Mouse (Mus musculus): ENCODE measurements at regions not wholly inside any gene's neighbourhood (a gene's known extent, or its start where the extent isn't known, plus 50 kb on each side); places are given as distances from the start of the nearest gene placed in this dataset.
A peak's percentile ranks its signal among the peaks of the same experiment; 100 is the strongest.

- Histone ChIP-seq H3K27me3 (ENCODE audit: control insufficient read depth, insufficient read depth, low read length) (no peaks in the 10 kb centered on the region), H3K36me3 (ENCODE audit: control insufficient read depth, insufficient read depth, low read length) (no peaks in the 10 kb centered on the region), H3K9ac (ENCODE audit: low read length) (no peak overlapping the region), H3K4me3 (ENCODE audit: low read depth, low read length) (no peak overlapping the region), H3K4me1 (replicated peaks; ENCODE audit: control insufficient read depth, insufficient read depth) (no peaks in the 10 kb centered on the region), H3K9me3 (ENCODE audit: control insufficient read depth, low read length) (no peaks in the 10 kb centered on the region), H3K4me2 (replicated peaks; ENCODE audit: low read depth) (no peak overlapping the region), H3K27ac (replicated peaks) (no peak overlapping the region)
- 33% methylated on average over 5 of the region's 5 CpGs for WGBS
- DNase-seq (ENCODE audit: low spot score) (no peak), ATAC-seq (ENCODE audit: low FRiP score, low TSS enrichment) (no peak)
- TF ChIP-seq EP300 (optimal IDR thresholded peaks at IDR 0.05) (no peak), CTCF (IDR thresholded peaks at IDR 0.05; ENCODE audit: low read depth) (no peak)
Measured at GRCm38 (mm10) chr2:78280219-78280915, 334.2 kb upstream of the Cwc22 start.

- no peak overlapping the region for H3K4me2 ChIP-seq (replicated peaks; ENCODE audit: low read depth)
- H3K36me3 ChIP-seq (ENCODE audit: control insufficient read depth, insufficient read depth, low read length): no peaks in the 10 kb centered on the region
- peak; percentile 21 for DNase-seq (ENCODE audit: low spot score)
- H3K9ac ChIP-seq (ENCODE audit: low read length): no peak overlapping the region
- no peaks in the 10 kb centered on the region for H3K4me1 ChIP-seq (replicated peaks; ENCODE audit: control insufficient read depth, insufficient read depth)
- H3K4me3 ChIP-seq (ENCODE audit: low read depth, low read length): no peak overlapping the region
- no peaks in the 10 kb centered on the region for H3K9me3 ChIP-seq (ENCODE audit: control insufficient read depth, low read length)
- no peak overlapping the region for H3K27ac ChIP-seq (replicated peaks)
- peak; percentile 47; the same call in 1 of the 2 replicates for ATAC-seq (ENCODE audit: low FRiP score, low TSS enrichment)
- no peaks in the 10 kb centered on the region for H3K27me3 ChIP-seq (ENCODE audit: control insufficient read depth, insufficient read depth, low read length)
- TF ChIP-seq EP300 (optimal IDR thresholded peaks at IDR 0.05) (peak; percentile 15), CTCF (IDR thresholded peaks at IDR 0.05; ENCODE audit: low read depth) (no peak)
- 59% methylated on average over 5 of the region's 5 CpGs for WGBS
Measured at GRCm38 (mm10) chr2:78279382-78280056, 333.3 kb upstream of the Cwc22 start.

DNA sequence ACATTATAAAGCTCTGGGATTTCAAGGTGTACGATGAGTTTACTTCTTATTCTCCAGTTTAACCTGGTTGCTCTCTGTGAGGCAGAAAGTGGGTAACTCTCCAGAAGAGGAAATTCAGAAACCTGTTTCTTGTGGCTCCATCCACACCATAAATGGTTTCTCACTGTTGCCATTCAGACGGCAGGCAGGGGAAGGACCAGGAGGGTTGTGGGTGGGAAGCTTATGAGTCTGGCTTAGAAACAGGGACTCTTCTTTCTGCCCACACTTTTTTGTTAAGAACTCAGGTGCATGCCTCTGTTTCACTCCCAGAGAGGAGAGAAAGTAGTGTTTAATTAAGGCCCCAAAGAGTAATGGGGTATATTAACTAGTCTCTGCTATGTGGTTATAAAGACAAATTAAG, 332.5 kb upstream of the Cwc22 start:
- 62% methylated on average over 2 of the region's 2 CpGs for WGBS
- Histone ChIP-seq H3K36me3 (ENCODE audit: control insufficient read depth, insufficient read depth, low read length) (no peaks in the 10 kb centered on the region), H3K9ac (ENCODE audit: low read length) (no peak overlapping the region), H3K4me1 (replicated peaks; ENCODE audit: control insufficient read depth, insufficient read depth) (no peaks in the 10 kb centered on the region), H3K27ac (replicated peaks) (no peak overlapping the region), H3K9me3 (ENCODE audit: control insufficient read depth, low read length) (no peaks in the 10 kb centered on the region), H3K4me2 (replicated peaks; ENCODE audit: low read depth) (no peak overlapping the region), H3K27me3 (ENCODE audit: control insufficient read depth, insufficient read depth, low read length) (no peaks in the 10 kb centered on the region), H3K4me3 (ENCODE audit: low read depth, low read length) (no peak overlapping the region)
- ATAC-seq (ENCODE audit: low FRiP score, low TSS enrichment): no peak
- DNase-seq (ENCODE audit: low spot score): no peak
- TF ChIP-seq EP300 (optimal IDR thresholded peaks at IDR 0.05) (no peak), CTCF (IDR thresholded peaks at IDR 0.05; ENCODE audit: low read depth) (no peak)

- no peak overlapping the region for H3K27ac ChIP-seq (replicated peaks)
- H3K27me3 ChIP-seq (ENCODE audit: control insufficient read depth, insufficient read depth, low read length): no peaks in the 10 kb centered on the region
- H3K4me3 ChIP-seq (ENCODE audit: low read depth, low read length): no peak overlapping the region
- no peaks in the 10 kb centered on the region for H3K4me1 ChIP-seq (replicated peaks; ENCODE audit: control insufficient read depth, insufficient read depth)
- no peak overlapping the region for H3K9ac ChIP-seq (ENCODE audit: low read length)
- WGBS: 86% methylated on average over 8 of the region's 8 CpGs
- no peak for DNase-seq (ENCODE audit: low spot score)
- no peaks in the 10 kb centered on the region for H3K9me3 ChIP-seq (ENCODE audit: control insufficient read depth, low read length)
- H3K36me3 ChIP-seq (ENCODE audit: control insufficient read depth, insufficient read depth, low read length): no peaks in the 10 kb centered on the region
- no peak for TF ChIP-seq CTCF (IDR thresholded peaks at IDR 0.05; ENCODE audit: low read depth)
- no peak for TF ChIP-seq EP300 (optimal IDR thresholded peaks at IDR 0.05)
- no peak overlapping the region for H3K4me2 ChIP-seq (replicated peaks; ENCODE audit: low read depth)
- ATAC-seq (ENCODE audit: low FRiP score, low TSS enrichment): no peak
Measured at GRCm38 (mm10) chr2:78277699-78278098, 331.5 kb upstream of the Cwc22 start.

DNA sequence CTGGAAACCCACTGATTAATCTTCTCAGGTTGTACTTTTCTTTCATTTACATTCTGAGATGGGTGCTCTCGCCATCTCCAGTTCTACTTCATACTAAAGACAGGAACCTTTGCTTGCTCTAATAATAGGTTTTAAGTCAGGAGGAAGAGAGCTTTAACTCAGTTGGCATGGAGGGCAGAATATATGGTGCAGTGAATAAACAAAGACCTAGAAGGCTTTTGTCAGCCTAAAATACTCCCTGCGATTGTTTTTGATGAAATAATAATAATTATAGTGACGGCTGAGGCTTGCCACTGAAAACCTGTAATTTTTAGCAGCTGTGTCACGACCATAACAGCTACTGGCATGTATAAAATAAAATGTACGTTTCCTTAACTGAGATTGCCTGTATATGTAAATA, 327.9 kb upstream of the Cwc22 start:
- 80% methylated on average over 5 of the region's 5 CpGs for WGBS
- DNase-seq (ENCODE audit: low spot score) (no peak), ATAC-seq (ENCODE audit: low FRiP score, low TSS enrichment) (no peak)
- Histone ChIP-seq H3K4me3 (ENCODE audit: low read depth, low read length) (no peak overlapping the region), H3K4me2 (replicated peaks; ENCODE audit: low read depth) (no peak overlapping the region), H3K4me1 (replicated peaks; ENCODE audit: control insufficient read depth, insufficient read depth) (no peaks in the 10 kb centered on the region), H3K36me3 (ENCODE audit: control insufficient read depth, insufficient read depth, low read length) (no peaks in the 10 kb centered on the region), H3K27ac (replicated peaks) (no peak overlapping the region), H3K9me3 (ENCODE audit: control insufficient read depth, low read length) (no peaks in the 10 kb centered on the region), H3K27me3 (ENCODE audit: control insufficient read depth, insufficient read depth, low read length) (no peaks in the 10 kb centered on the region), H3K9ac (ENCODE audit: low read length) (no peak overlapping the region)
- TF ChIP-seq EP300 (optimal IDR thresholded peaks at IDR 0.05) (no peak), CTCF (IDR thresholded peaks at IDR 0.05; ENCODE audit: low read depth) (no peak)

DNA sequence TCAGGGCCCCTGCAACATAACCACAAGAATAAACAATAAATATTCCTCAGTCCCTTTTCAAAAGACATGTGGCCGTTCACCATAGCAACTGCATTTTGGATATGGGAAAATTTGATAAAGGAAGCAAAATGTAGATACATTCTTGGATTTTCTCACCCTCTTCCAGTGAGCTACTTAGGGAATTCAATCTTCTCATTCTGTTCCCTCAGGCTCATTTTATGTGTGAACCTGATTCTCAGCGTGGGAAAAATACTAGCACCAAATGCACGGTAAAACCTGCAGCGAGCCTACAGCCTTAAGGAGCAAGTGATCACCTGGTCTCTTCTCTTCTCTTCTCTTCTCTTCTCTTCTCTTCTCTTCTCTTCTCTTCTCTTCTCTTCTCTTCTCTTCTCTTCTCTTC, 322.5 kb upstream of the Cwc22 start:
- no peak overlapping the region for H3K4me2 ChIP-seq (replicated peaks; ENCODE audit: low read depth)
- H3K36me3 ChIP-seq (ENCODE audit: control insufficient read depth, insufficient read depth, low read length): no peaks in the 10 kb centered on the region
- DNase-seq (ENCODE audit: low spot score) (no peak), ATAC-seq (ENCODE audit: low FRiP score, low TSS enrichment) (no peak)
- no peaks in the 10 kb centered on the region for H3K9me3 ChIP-seq (ENCODE audit: control insufficient read depth, low read length)
- WGBS: 90% methylated on average over 4 of the region's 4 CpGs
- no peak overlapping the region for H3K9ac ChIP-seq (ENCODE audit: low read length)
- no peaks in the 10 kb centered on the region for H3K27me3 ChIP-seq (ENCODE audit: control insufficient read depth, insufficient read depth, low read length)
- no peak for TF ChIP-seq EP300 (optimal IDR thresholded peaks at IDR 0.05)
- no peak for TF ChIP-seq CTCF (IDR thresholded peaks at IDR 0.05; ENCODE audit: low read depth)
- H3K4me1 ChIP-seq (replicated peaks; ENCODE audit: control insufficient read depth, insufficient read depth): no peaks in the 10 kb centered on the region
- no peak overlapping the region for H3K4me3 ChIP-seq (ENCODE audit: low read depth, low read length)
- no peak overlapping the region for H3K27ac ChIP-seq (replicated peaks)
